Mouse (Mus musculus) forebrain, embryonic 16.5 days (tissue): ENCODE results near the gene Gm42742. TPM values are rescaled to one million over a fixed set of nuclear protein-coding genes. Genes with fewer than 3 reads are reported as not detected.

ENCODE experiments used
- ATAC-seq: fragments of 200-750 bp; cut with Nextera tagmentation; 2 replicates; pipeline ENCODE4 v1.8.0; 2017; ENCODE audit warnings: mild to moderate bottlenecking, moderate library complexity
- H3K27ac ChIP-seq: fragments of 300-500 bp; sonication (generic); 2 replicates; pipeline ENCODE4 v1.5.1; 2014; ENCODE audit warnings: low read length, control low read depth
- H3K27me3 ChIP-seq: fragments of 300-500 bp; sonication (generic); replicated peaks from 2 replicates; pipeline ENCODE4 v1.6.1; 2014; ENCODE audit warnings: low read length; ENCODE audit not compliant: control insufficient read depth, insufficient read depth
- H3K36me3 ChIP-seq: fragments of 300-500 bp; sonication (generic); 2 replicates; pipeline ENCODE4 v1.6.1; 2014; ENCODE audit not compliant: control insufficient read depth, insufficient read depth
- H3K4me1 ChIP-seq: fragments of 300-500 bp; sonication (generic); replicated peaks from 2 replicates; pipeline ENCODE4 v1.6.1; 2014; ENCODE audit warnings: low read length; ENCODE audit not compliant: control insufficient read depth, insufficient read depth
- H3K4me2 ChIP-seq: fragments of 300-500 bp; sonication (generic); 2 replicates; pipeline ENCODE4 v1.6.1; 2014; ENCODE audit warnings: mild to moderate bottlenecking, low read length, control low read depth
- H3K4me3 ChIP-seq: fragments of 300-500 bp; sonication (generic); replicated peaks from 2 replicates; pipeline ENCODE4 v1.5.1; 2014; ENCODE audit warnings: mild to moderate bottlenecking, low read length, control low read depth
- H3K9ac ChIP-seq: fragments of 300-500 bp; sonication (generic); replicated peaks from 2 replicates; pipeline ENCODE4 v1.6.1; 2014; ENCODE audit warnings: low read depth, low read length, control low read depth
- H3K9me3 ChIP-seq: fragments of 300-500 bp; sonication (generic); 2 replicates; pipeline ENCODE4 v1.6.1; 2016; ENCODE audit warnings: low read length; ENCODE audit not compliant: control insufficient read depth
- WGBS: fragments of 180-500 bp; shearing (Covaris S2); extraction: QIAGEN DNeasy Blood & Tissue Kit; methylation state at CpG from one replicate; pipeline ENCODE4 v1.1.7; 2014; 5-methylcytosine and 5-hydroxymethylcytosine counted together
- polyA plus RNA-seq: library from polyadenylated mRNA; unstranded; fragments of >200 nt; fragmentation: Nextera tagmentation; extraction: Ambion mirVana; gene quantifications from 2 replicates; pipeline ENCODE4 v1.2.1, GENCODE M21; 2015

Gene Gm42742
- polyA plus RNA-seq, 1 experiment from 2014 or later, result 74.1 TPM

GRCm38 (mm10) chr7:127026984-127027726 is 6.3 kb upstream of the Gm42742 start, which contains the start of gene Maz:
TSS of gene Maz (minus strand) at chr7:127027037.
- WGBS, result under 1% methylated on average over 50 of the region's 63 CpGs
- Histone ChIP-seq H3K9ac (peak within 1 kb of the TSS; percentile 92), H3K27ac (peak within 1 kb of the TSS; percentile 99), H3K4me2 (peak within 1 kb of the TSS; percentile 92), H3K4me3 (peak within 1 kb of the TSS; percentile 60), H3K4me1 (peaks cover 36% of the 10 kb centered on the region), H3K36me3 (peaks cover 7% of the 10 kb centered on the region), H3K27me3 (no peaks in the 10 kb centered on the region), H3K9me3 (no peaks in the 10 kb centered on the region)
- ATAC-seq, result peak; percentile 92

GRCm38 (mm10) chr7:127026616-127026983 is 5.7 kb upstream of the Gm42742 start:
- 5% methylated on average over 7 of the region's 48 CpGs for WGBS

GRCm38 (mm10) chr7:127026161-127026600 is 5.3 kb upstream of the Gm42742 start:
- Histone ChIP-seq H3K4me3 (peak overlapping the region; percentile 60), H3K9me3 (no peaks in the 10 kb centered on the region), H3K36me3 (peaks cover 7% of the 10 kb centered on the region), H3K9ac (peak overlapping the region; percentile 92), H3K27ac (peak overlapping the region; percentile 99), H3K4me2 (peak overlapping the region; percentile 92), H3K4me1 (peaks cover 45% of the 10 kb centered on the region), H3K27me3 (no peaks in the 10 kb centered on the region)
- 0% methylated on average over 21 of the region's 48 CpGs for WGBS
- ATAC-seq, result 0 out of 2 replicates have a peak, but pooled peaks have one; percentile 1

More at GRCm38 (mm10) chr7:127026616-127026983, 5.7 kb upstream of the Gm42742 start:
- Histone ChIP-seq H3K4me1 (peaks cover 40% of the 10 kb centered on the region), H3K9ac (peak overlapping the region; percentile 92), H3K4me3 (peak overlapping the region; percentile 60), H3K36me3 (peaks cover 7% of the 10 kb centered on the region), H3K27me3 (no peaks in the 10 kb centered on the region), H3K27ac (peak overlapping the region; percentile 99), H3K9me3 (no peaks in the 10 kb centered on the region), H3K4me2 (peak overlapping the region; percentile 92; the same call in 1 of the 2 replicates)
- 0 out of 2 replicates have a peak, but pooled peaks have one; percentile 0 for ATAC-seq

GRCm38 (mm10) chr7:127025556-127026160 is 4.8 kb upstream of the Gm42742 start:
- Histone ChIP-seq H3K9ac (peak overlapping the region; percentile 92), H3K27ac (peak overlapping the region; percentile 99), H3K4me2 (peak overlapping the region; percentile 92), H3K27me3 (no peaks in the 10 kb centered on the region), H3K9me3 (no peaks in the 10 kb centered on the region), H3K4me1 (peaks cover 48% of the 10 kb centered on the region), H3K4me3 (peak overlapping the region; percentile 60), H3K36me3 (peaks cover 7% of the 10 kb centered on the region)
- under 1% methylated on average over 59 of the region's 65 CpGs for WGBS
- no peak for ATAC-seq

- ATAC-seq, result peak; percentile 47
- Histone ChIP-seq H3K4me2 (peak overlapping the region; percentile 92), H3K9me3 (no peaks in the 10 kb centered on the region), H3K27me3 (no peaks in the 10 kb centered on the region), H3K4me3 (peak overlapping the region; percentile 60), H3K9ac (peak overlapping the region; percentile 92), H3K36me3 (peaks cover 7% of the 10 kb centered on the region), H3K4me1 (peaks cover 55% of the 10 kb centered on the region), H3K27ac (peak overlapping the region; percentile 99)
- WGBS, result 1% methylated on average over 30 of the region's 30 CpGs
Measured at GRCm38 (mm10) chr7:127024755-127025555, 4.1 kb upstream of the Gm42742 start.

GRCm38 (mm10) chr7:127023896-127024690 is 3.2 kb upstream of the Gm42742 start:
- Histone ChIP-seq H3K9me3 (no peaks in the 10 kb centered on the region), H3K4me3 (peak overlapping the region; percentile 60), H3K27ac (0 out of 2 replicates have a peak overlapping the region, but pooled peaks have one; percentile 4), H3K36me3 (peaks cover 7% of the 10 kb centered on the region), H3K9ac (peak overlapping the region; percentile 92), H3K4me1 (peaks cover 64% of the 10 kb centered on the region), H3K27me3 (no peaks in the 10 kb centered on the region), H3K4me2 (peak overlapping the region; percentile 92)
- ATAC-seq, result no peak
- 17% methylated on average over 19 of the region's 19 CpGs for WGBS

GRCm38 (mm10) chr7:127023272-127023691 is 2.4 kb upstream of the Gm42742 start:
- H3K36me3 ChIP-seq, result peaks cover 7% of the 10 kb centered on the region
- peak overlapping the region; percentile 92 for H3K9ac ChIP-seq
- no peaks in the 10 kb centered on the region for H3K27me3 ChIP-seq
- 70% methylated on average over 13 of the region's 13 CpGs for WGBS
- peaks cover 71% of the 10 kb centered on the region for H3K4me1 ChIP-seq
- no peaks in the 10 kb centered on the region for H3K9me3 ChIP-seq
- H3K4me3 ChIP-seq, result peak overlapping the region; percentile 60
- H3K27ac ChIP-seq, result no peak overlapping the region
- H3K4me2 ChIP-seq, result peak overlapping the region; percentile 92
- no peak for ATAC-seq

- H3K9me3 ChIP-seq, result no peaks in the 10 kb centered on the region
- H3K27me3 ChIP-seq, result no peaks in the 10 kb centered on the region
- no peak overlapping the region for H3K9ac ChIP-seq
- no peak for ATAC-seq
- 74% methylated on average over 7 of the region's 7 CpGs for WGBS
- H3K36me3 ChIP-seq, result peaks cover 7% of the 10 kb centered on the region
- H3K4me2 ChIP-seq, result peak overlapping the region; percentile 92; the same call in 1 of the 2 replicates
- H3K4me3 ChIP-seq, result no peak overlapping the region; the same call in 1 of the 2 replicates
- H3K4me1 ChIP-seq, result peaks cover 71% of the 10 kb centered on the region
- H3K27ac ChIP-seq, result no peak overlapping the region
Measured at GRCm38 (mm10) chr7:127022528-127023271, 1.8 kb upstream of the Gm42742 start.
